10 mouse cellular contexts compared by ENCODE assay signal in the genomic region with DNA sequence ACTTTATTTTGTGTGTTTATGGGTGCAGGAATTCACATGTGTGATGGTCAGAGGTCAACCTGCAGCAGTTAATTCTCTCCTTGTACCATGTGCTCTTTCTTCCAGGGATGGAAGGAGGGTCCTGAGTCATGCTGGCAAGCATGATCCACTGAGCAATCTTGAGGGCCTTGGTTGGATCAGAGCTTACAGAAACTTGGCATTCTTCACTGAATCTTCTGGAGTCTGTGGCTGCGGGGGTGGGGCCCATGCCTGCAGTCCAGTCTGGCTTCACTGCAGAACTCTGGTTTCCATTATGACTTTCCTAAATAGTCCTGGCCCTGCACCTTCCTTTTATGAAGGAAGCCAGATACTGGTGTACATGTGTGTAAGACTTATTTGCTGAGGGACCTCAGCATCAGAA. TPM values are rescaled to one million over a fixed set of nuclear protein-coding genes. Genes with fewer than 3 reads are reported as not detected.
A peak's percentile ranks its signal among the peaks of the same experiment; 100 is the strongest.
DNase-seq lines count a peak whose midpoint lies in the region; ATAC-seq lines count a peak whose summit lies in the region.
"Had no signal": no experiment of that assay in that cellular context is flagged by ENCODE, and none has a peak within 500 bp of the region (broad histone marks: within the 10 kb centered on the region; RNA-seq: fewer than 3 reads in every experiment).

No protein-coding gene starts in this region.

- ATAC-seq in stomach, embryonic 16.5 days (ENCODE audit: insufficient read depth, low FRiP score): peak; percentile 74; the same call in 1 of the 2 replicates
- no peak for ATAC-seq in monocyte, adult 5-6 weeks (replicated peaks; ENCODE audit: insufficient number of reproducible peaks, low FRiP score, low TSS enrichment, poor library complexity, severe bottlenecking)

- H3K36me3 ChIP-seq in stomach, embryonic 16.5 days (ENCODE audit: control insufficient read depth, insufficient read depth, low read length): no peaks in the 10 kb centered on the region

- peaks cover 8% of the 10 kb centered on the region; the same call in 1 of the 2 replicates for H3K4me1 ChIP-seq in stomach, embryonic 16.5 days (ENCODE audit: control insufficient read depth, insufficient read depth, low read length)

- 73% methylated on average over 1 of the region's 1 CpGs for WGBS in stomach, embryonic 16.5 days

- H3K9me3 ChIP-seq in stomach, embryonic 16.5 days (replicated peaks; ENCODE audit: control insufficient read depth, low read length): no peaks in the 10 kb centered on the region

- H3K4me2 ChIP-seq in stomach, embryonic 16.5 days (ENCODE audit: low read depth, low read length): no peak overlapping the region

- no peak overlapping the region for H3K9ac ChIP-seq in stomach, embryonic 16.5 days (ENCODE audit: low read length)

- 0 out of 2 replicates have a peak overlapping the region, but pooled peaks have one; percentile 33 for H3K27ac ChIP-seq in stomach, embryonic 16.5 days (ENCODE audit: low read length)

- intact Hi-C loops in heart, postnatal 14 days (cut with DNase I): loop anchor here (5.0 kb wide), 2 partner anchors 37 to 83 kb away; a partner anchor contains a TSS

- DNase-seq in cerebellum, postnatal 10 days: peak; percentile 15 to 33
- DNase-seq in cerebellum, adult 11 months: no peak
- peak; percentile 11 for DNase-seq in right cerebral cortex, adult 18-20 months
- DNase-seq in right cerebral cortex, postnatal 36 days (ENCODE audit: low spot score in 2 of 2): no peak
- peak; percentile 36 to 38 for DNase-seq in heart, postnatal 14 days
- no peak for DNase-seq in left cerebral cortex, adult 8-10 months (ENCODE audit: low spot score in 2 of 2)
- DNase-seq: B cell, adult 2 months; layer of hippocampus, adult 9-11 months had no signal

- no peak overlapping the region for H3K4me3 ChIP-seq in stomach, embryonic 16.5 days (replicated peaks; ENCODE audit: low read length)

- no peaks in the 10 kb centered on the region for H3K27me3 ChIP-seq in stomach, embryonic 16.5 days (ENCODE audit: control insufficient read depth, insufficient read depth, low read length)

RNA-seq across cellular contexts. Expression of a gene that starts 38.1 kb away (rescaled TPM):
- 10 to 100 TPM; 42.4 to 43.0 TPM for total RNA-seq in heart, postnatal 14 days (2021)
- 56.8 and 60.7 TPM in 2 replicates for polyA plus RNA-seq in stomach, embryonic 16.5 days (2015; fragmentation: Nextera tagmentation; extraction: Ambion mirVana)
- total RNA-seq in monocyte, adult 5-6 weeks (2017): 18.1 to 37.7 TPM (median 20.4 TPM) in 3 replicates
- total RNA-seq in left cerebral cortex, adult 8-10 months (2022): 10 to 100 TPM; 49.0 to 56.6 (median 53.3) TPM

Comparison
In these comparisons a context has a peak if more than half of its experiments do, and no peak if none do; other contexts are left out.
1. DNase-seq: peak in cerebellum, postnatal 10 days (2 of 2), right cerebral cortex, adult 18-20 months (single experiment) and heart, postnatal 14 days (2 of 2); none in cerebellum, adult 11 months (single experiment), right cerebral cortex, postnatal 36 days (0 of 2) and left cerebral cortex, adult 8-10 months (0 of 2).